Mouse (Mus musculus) testis, adult 2 months (tissue): ENCODE results near the gene Rex1bd. TPM values are rescaled to one million over a fixed set of nuclear protein-coding genes. Genes with fewer than 3 reads are reported as not detected.
"Not testable (repeated sequence)": the region's sequence is repeated elsewhere in the genome, so short reads cannot be mapped to it uniquely, and the experiment has no call there.

Experiments used
- H3K27ac ChIP-seq: fragments of 200-500 bp; 2 replicates; pipeline ENCODE4 v1.5.1; 2012; ENCODE audit warnings: low read depth, low read length; ENCODE audit not compliant: control insufficient read depth, insufficient read depth
- H3K27me3 ChIP-seq: fragments of 200-500 bp; 2 replicates; pipeline ENCODE4 v1.6.1; 2012; ENCODE audit warnings: mild to moderate bottlenecking, low read length, moderate library complexity; ENCODE audit not compliant: control insufficient read depth, insufficient read depth
- H3K36me3 ChIP-seq: fragments of 200-500 bp; 2 replicates; pipeline ENCODE4 v1.6.1; 2012; ENCODE audit warnings: mild to moderate bottlenecking, low read length; ENCODE audit not compliant: control insufficient read depth, insufficient read depth
- H3K4me1 ChIP-seq: fragments of 200-500 bp; 2 replicates; pipeline ENCODE4 v1.6.1; 2012; ENCODE audit warnings: low read length; ENCODE audit not compliant: control insufficient read depth, insufficient read depth
- H3K4me3 ChIP-seq: fragments of 200-500 bp; 2 replicates; pipeline ENCODE4 v1.5.1; 2012; ENCODE audit warnings: low read depth, mild to moderate bottlenecking, low read length, moderate library complexity, mixed read lengths; ENCODE audit not compliant: control insufficient read depth
- CTCF ChIP-seq: fragments of 200-500 bp; IDR thresholded peaks from 2 replicates; pipeline ENCODE4 v1.5.1; 2012; ENCODE audit warnings: low read depth, mild to moderate bottlenecking, inconsistent platforms, low read length, moderate library complexity; ENCODE audit not compliant: control insufficient read depth, insufficient read depth, insufficient replicate concordance
- POLR2A ChIP-seq: fragments of 200-500 bp; IDR thresholded peaks from 2 replicates; pipeline ENCODE4 v1.6.1; 2012; ENCODE audit warnings: low read depth, mild to moderate bottlenecking, inconsistent platforms, low read length, moderate library complexity; ENCODE audit not compliant: control insufficient read depth
- polyA plus RNA-seq: library from polyadenylated mRNA; depleted of rRNA; stranded (reverse); fragments of >200 nt; gene quantifications from 2 replicates; pipeline ENCODE4 v1.2.3, GENCODE M21; 2012

Rex1bd gene
- polyA plus RNA-seq, 1 experiment: 23.9 TPM

DNA sequence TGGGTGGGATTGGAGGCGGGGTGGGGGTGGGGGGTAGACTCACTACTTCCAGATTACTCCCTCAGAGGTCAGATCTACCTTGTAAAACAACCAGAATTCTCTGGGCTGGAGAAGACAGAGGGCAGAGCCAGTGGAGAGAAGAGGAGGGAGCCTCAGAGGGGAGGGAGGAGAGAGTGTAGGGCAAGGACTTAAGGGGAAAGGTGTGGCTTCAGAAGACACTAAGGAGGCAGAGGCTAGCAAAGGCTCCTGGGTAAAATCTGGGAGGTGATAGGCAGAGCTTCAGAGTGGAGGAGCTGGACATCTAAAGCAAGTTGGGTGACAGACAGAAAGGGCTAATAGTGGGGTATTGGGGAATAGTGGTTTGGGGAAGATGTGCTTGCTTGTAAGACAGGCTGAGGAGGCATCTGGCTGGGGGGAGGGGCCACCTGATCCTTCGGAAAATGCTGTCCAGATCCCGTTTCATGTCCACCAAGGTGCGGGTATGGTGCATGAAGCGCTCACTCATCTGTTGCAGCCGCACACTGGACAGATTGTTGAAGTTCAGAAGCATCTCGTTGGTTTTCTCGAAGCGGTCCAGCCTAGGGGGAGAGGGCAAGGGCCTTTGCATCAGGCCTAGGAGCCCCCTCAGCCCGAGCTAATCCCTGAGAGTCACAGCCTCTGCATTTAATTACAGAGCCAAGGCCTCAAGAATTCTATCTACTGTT lies 11.5 kb upstream of the Rex1bd start:
- Histone ChIP-seq H3K4me3 (no peak overlapping the region), H3K27ac (no peak overlapping the region), H3K27me3 (no peaks in the 10 kb centered on the region), H3K4me1 (peaks cover 2% of the 10 kb centered on the region), H3K36me3 (peaks cover 3% of the 10 kb centered on the region; the same call in 1 of the 2 replicates)
- no peak for TF ChIP-seq CTCF
- TF ChIP-seq POLR2A: no peak

DNA sequence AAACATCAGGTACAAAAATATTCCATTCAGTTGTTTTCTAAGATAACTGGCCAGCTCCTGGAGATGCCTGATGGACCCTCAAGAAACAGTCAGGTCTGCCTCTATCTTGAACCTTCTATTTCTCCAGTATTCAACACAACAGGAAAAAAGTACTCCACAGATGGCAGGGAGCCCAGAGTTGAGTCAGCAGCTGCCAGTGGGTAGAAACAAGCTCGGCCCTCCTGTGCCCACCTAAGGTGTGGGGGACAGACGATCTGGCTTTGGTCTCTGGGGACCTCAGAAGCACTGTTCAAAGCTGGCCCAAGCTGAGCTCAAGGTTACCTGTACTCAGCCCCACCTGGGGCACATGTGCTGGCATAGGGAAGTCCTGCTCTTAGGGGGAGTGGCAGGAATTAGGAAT lies 6.9 kb upstream of the Rex1bd start:
- no peaks in the 10 kb centered on the region for H3K27me3 ChIP-seq
- H3K27ac ChIP-seq: no peak overlapping the region
- H3K4me3 ChIP-seq: no peak overlapping the region
- TF ChIP-seq CTCF (no peak), POLR2A (no peak)
- peaks cover 4% of the 10 kb centered on the region for H3K36me3 ChIP-seq
- no peaks in the 10 kb centered on the region; the same call in 1 of the 2 replicates for H3K4me1 ChIP-seq

DNA sequence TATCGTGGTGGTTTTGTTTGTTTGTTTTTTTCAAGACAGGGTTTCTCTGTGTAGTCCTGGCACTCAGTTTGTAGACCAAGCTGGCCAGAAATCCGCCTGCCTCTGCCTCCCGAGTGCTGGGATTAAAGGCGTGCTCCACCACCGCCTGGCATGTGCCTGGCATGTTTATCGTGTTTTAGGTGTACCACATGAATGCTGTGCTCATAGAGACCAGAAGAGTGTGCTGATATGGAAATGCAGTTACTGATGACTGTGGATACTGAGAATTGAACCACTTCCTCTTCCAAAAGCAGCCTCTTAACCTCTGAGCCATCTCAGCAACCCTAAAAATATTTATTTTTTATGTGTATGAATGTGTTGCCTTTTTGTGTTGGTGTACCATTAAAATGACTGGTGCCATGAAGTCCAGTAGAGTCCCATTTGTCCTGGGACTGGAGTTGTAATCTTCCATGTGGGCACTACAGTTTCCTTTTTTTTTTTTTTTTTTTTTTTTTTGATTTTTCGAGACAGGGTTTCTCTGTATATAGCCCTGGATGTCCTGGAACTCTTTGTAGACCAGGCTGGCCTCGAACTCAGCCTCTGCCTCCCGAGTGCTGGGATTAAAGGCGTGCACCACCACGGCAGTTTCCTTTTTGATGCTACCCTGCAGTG lies 5.8 kb upstream of the Rex1bd start:
- no peaks in the 10 kb centered on the region for H3K27me3 ChIP-seq
- H3K4me1 ChIP-seq: no peaks in the 10 kb centered on the region; the same call in 1 of the 2 replicates
- H3K4me3 ChIP-seq: peak overlapping the region; percentile 62
- no peak for TF ChIP-seq CTCF
- TF ChIP-seq POLR2A: no peak
- H3K27ac ChIP-seq: no peak overlapping the region
- H3K36me3 ChIP-seq: peaks cover 4% of the 10 kb centered on the region

DNA sequence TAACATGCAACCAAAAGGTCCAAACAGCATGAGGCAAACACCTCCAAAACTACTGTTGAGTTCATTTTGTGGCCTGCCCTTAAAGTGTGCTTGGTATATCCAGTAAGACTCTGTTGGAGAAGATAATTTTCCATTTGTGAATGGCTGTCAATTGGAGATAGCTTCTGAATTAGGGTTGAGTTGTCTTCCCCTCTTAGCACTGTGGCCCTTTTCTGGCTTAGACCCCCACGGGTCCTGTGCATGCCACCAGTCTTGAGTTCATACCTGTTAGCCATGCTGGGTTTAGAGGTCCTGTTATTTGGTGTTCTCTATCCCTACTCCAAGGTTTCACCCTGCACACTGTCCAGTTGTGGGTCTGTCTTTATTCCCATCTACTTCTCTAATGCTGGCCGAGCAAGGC lies 5.2 kb upstream of the Rex1bd start:
- Histone ChIP-seq H3K4me3 (peak overlapping the region; percentile 62), H3K27ac (no peak overlapping the region), H3K27me3 (no peaks in the 10 kb centered on the region), H3K4me1 (peaks cover 3% of the 10 kb centered on the region), H3K36me3 (peaks cover 4% of the 10 kb centered on the region)
- TF ChIP-seq POLR2A (no peak), CTCF (no peak)

DNA sequence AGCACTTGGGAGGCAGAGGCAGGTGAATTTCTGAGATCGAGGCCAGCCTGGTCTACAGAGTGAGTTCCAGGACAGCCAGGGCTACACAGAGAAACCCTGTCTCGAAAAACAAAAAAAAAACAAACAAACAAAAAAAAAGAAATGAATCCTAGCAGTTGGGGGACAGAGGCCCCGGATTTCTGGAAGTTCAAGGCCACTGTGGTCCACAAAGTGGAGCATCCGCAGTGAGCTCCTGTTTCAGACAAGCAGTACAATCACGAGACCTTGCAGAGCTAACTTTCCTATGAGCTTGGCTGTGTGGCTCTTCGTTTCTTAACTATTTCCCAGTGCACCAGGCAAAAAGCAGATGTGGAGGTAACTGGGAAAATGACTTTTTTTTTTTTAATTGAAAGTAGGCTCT lies 4.6 kb upstream of the Rex1bd start:
- not testable (repeated sequence) for H3K4me1 ChIP-seq, H3K27me3 ChIP-seq, H3K36me3 ChIP-seq
- peak overlapping the region; percentile 99 for H3K27ac ChIP-seq
- H3K4me3 ChIP-seq: peak overlapping the region; percentile 96

DNA sequence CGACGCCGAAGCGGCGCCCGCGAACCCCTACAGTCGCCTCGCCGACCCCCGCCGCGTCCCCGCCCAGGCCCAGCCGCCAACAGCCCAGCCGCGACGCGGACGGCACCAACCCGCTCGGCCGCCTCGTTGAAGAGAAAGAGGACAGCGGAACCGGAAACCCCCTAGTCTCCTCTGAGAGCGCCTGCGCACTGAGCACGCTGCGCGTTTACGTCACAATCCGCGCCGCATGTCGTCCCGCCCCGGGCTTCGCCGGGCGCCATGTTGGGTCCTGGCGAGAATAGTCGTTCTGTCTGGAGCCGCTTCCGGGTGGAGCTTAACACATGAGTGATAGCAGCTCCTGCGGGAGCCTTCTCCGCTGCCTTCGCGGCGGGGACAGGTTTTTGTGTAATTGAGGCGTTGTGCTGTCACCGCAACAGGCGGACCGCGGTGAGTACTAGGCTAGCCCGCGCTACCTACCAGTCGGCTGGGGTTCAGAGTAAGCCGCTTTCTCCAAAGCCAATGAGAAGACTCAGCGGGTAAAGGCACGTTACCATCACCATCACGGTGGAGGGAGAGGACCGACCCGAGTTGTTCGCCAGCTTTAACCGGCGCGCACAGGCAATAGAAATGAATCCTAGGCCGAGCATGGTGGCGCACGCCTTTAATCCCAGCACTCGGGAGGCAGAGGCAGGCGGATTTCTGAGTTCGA lies 3.8 kb upstream of the Rex1bd start, which contains the start of gene Uba52:
Gene Uba52, minus strand, starts transcription at position 574 of the 688 bp plus-strand sequence.
- TF ChIP-seq CTCF (no peak), POLR2A (peak; percentile 92)

DNA sequence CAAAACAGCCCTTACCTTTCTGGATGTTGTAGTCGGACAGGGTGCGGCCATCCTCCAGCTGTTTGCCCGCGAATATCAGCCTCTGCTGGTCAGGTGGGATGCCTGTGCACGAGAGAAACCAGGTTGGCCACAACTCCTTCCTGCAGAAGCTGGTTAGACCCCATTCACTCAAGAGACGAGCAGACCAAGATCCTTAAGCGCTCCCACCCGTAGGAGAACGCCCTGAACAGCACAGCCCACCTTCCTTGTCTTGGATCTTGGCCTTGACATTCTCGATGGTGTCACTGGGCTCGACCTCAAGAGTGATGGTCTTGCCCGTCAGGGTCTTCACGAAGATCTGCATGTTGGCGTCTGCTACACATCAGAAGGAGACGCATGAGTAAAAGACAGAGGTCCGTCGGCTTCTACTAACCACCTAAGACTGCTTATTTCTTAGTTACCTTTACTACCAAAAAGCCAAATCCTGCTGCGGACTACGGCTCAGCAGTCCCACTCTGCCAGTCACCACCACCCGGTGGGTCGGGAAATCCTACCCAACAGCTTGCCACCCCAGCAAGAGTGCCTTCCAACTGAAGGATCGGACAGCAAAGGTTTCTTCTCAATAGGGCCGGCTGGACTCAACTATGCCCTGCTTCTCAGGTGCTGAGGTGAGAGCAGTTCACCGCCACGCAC lies 2.9 kb upstream of the Rex1bd start:
- Histone ChIP-seq H3K27me3 (no peaks in the 10 kb centered on the region), H3K27ac (peak overlapping the region; percentile 99), H3K4me3 (peak overlapping the region; percentile 96), H3K36me3 (peaks cover 3% of the 10 kb centered on the region), H3K4me1 (peaks cover 20% of the 10 kb centered on the region)
- TF ChIP-seq POLR2A (no peak), CTCF (no peak)

More for the DNA sequence above, 3.8 kb upstream of the Rex1bd start, which contains the start of gene Uba52:
- Histone ChIP-seq H3K36me3 (peaks cover 3% of the 10 kb centered on the region), H3K4me3 (peak within 1 kb of the TSS; percentile 96), H3K27ac (peak within 1 kb of the TSS; percentile 99), H3K4me1 (peaks cover 13% of the 10 kb centered on the region), H3K27me3 (no peaks in the 10 kb centered on the region)
